Mouse (Mus musculus) cerebellum, adult 9-10 months (tissue): ENCODE measurements around the gene Ceacam9.
A peak's percentile ranks its signal among the peaks of the same experiment; 100 is the strongest.

Experiments used
- DNase-seq: peaks from one replicate; pipeline ENCODE4 v3.0.0; 2022

Gene Ceacam9

DNA sequence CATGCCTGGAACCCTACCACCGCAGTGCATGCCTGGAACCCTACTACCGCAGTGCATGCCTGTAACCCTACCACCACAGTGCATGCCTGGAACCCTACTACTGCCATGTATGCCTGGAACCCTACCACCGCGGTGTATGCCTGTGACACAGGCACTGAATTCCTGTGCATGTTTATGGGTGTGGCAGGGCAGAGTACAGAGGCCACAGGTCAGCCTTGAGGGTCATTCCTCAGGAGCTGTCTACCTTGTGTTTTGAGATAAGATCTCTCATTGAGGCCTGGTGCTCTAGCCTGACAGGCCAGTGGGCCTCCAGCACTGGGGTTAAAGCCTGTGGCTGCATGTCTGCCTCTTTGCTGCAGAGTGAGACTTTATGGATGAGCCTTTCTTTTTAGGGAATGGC lies 23.6 kb downstream of the Ceacam9 start:
- DNase-seq = no peak

- DNase-seq = peak; percentile 70
Observed at GRCm38 (mm10) chr7:16746093-16746492, 24.4 kb downstream of the Ceacam9 start.

DNA sequence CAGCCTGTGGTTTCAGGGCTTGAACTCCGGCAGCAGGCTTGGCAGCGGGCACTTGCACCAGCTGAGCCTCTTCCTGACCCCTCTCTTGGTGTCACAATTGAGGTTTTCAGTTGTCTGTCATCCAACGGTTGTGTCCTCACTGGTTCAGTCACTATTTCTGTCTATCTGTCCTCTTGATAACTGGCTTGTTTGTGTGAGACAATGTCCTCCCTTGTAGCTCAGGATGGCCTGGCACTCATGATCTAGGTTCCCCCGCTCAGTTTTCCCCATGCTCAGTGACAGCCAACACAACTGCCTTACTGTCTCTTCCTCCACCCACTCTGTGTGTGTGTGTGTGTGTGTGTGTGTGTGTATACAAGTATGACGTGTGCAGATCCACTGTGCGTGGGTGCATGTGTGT lies 25.9 kb downstream of the Ceacam9 start:
- DNase-seq = no peak

GRCm38 (mm10) chr7:16752016-16752415 lies 30.3 kb downstream of the Ceacam9 start:
- DNase-seq = no peak

- no peak for DNase-seq
Observed at GRCm38 (mm10) chr7:16755362-16756017, 33.8 kb downstream of the Ceacam9 start.

- no peak for DNase-seq
Observed at GRCm38 (mm10) chr7:16758872-16759574, 37.3 kb downstream of the Ceacam9 start.

DNA sequence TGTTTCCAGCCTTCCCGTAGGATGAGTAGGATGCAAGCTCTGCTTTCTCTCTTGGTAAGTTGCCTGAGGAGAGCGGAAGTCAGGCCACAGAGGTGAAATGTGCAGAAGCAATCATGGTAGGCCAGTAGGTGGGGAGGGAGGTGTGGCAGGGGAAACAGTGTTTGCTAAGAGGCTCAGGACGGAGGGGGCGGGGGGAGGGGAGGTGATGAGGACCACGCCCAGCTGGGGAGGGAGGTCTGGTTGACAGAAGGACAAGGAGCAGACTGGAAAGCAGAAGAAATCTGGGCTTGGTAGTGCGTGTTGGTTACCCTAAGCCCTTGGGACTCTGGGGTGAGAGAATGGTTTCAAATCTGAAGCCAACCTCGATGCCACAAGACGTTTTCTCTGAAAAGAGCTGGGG lies 38.6 kb downstream of the Ceacam9 start:
- DNase-seq = no peak

GRCm38 (mm10) chr7:16761005-16761481 lies 39.3 kb downstream of the Ceacam9 start:
- no peak for DNase-seq

DNA sequence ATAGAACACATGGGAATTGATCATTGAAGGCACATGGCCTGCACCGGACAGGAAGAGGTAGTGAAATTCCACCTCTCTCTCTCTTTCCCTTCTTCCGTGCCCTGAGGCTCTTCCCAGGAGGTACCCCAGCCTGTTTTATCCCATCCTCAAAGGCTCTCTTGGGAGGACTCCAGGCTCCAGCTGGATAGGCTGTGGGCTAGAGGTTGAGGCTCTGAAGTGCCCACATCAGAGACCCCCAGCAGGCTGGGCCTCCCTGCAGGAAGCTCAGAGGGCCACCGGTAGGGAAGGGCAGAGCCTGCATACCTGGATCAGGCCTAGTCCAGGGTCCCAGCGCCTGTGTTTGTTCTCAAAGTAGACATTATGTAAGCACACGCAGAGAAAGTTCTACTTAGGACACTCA lies 39.9 kb downstream of the Ceacam9 start:
- no peak for DNase-seq

DNA sequence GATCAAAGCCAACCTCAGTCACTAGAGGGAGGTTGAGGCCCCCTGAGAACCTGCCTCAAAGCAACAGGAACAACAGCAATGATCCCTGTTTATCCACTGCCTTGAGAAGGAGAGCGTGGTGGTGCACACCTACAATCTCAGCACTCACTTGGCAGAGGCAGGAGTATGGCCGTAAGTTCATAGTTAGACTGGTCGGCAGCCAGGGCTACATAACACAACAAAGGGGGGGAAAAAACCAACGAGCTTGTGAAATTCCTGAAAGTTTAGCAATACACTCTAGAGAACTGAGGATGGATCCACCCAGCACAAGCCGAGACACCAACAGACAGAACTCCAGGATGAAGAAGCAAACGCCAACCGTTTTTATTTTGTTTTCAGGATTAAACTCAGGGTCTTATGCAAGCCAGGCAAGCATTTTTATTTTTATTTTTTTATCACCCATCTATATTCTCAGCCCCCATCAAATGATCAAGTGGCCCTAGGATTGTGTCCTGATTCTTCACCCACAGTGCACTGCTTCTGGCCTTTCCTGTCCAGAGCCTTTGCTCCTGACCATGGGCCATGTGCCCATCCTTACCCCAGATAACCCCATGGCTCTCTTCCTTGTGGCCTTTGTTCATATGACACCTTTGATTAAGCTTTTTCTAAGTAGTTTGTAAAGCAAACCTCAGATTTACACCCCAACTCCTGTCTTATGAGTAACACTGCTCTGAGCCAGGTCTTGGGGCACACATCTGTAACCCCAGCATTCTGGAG lies 41.9 kb downstream of the Ceacam9 start:
- no peak for DNase-seq

- DNase-seq = no peak
Observed at GRCm38 (mm10) chr7:16766443-16766842, 44.7 kb downstream of the Ceacam9 start.
